Comparison of ENCODE assay signal across 8 mouse cellular contexts in genomic region chr15:102102548-102103121, GRCm38 (mm10). TPM values are rescaled to one million over a fixed set of nuclear protein-coding genes. Genes with fewer than 3 reads are reported as not detected.
A peak's percentile ranks its signal among the peaks of the same experiment; 100 is the strongest.
DNase-seq lines count a peak whose midpoint lies in the region; ATAC-seq and TF ChIP-seq lines count a peak whose summit lies in the region.

No protein-coding gene starts in this region.

- no peak for TF ChIP-seq CTCF in lung, postnatal 0 days (IDR thresholded peaks at IDR 0.05)
- no peak for TF ChIP-seq CTCF in testis, adult 2 months (IDR thresholded peaks at IDR 0.05; ENCODE audit: control insufficient read depth, insufficient read depth, insufficient replicate concordance, low read depth, low read length)

- H3K36me3 ChIP-seq in embryonic facial prominence, embryonic 10.5 days (replicated peaks) = peaks cover 30% of the 10 kb centered on the region
- peaks cover 17% of the 10 kb centered on the region for H3K36me3 ChIP-seq in heart, embryonic 12.5 days
- H3K36me3 ChIP-seq in kidney, embryonic 15.5 days = peaks cover 24% of the 10 kb centered on the region
- peaks cover 15% of the 10 kb centered on the region; the same call in 1 of the 2 replicates for H3K36me3 ChIP-seq in lung, postnatal 0 days (ENCODE audit: insufficient read depth, low read length)
- no peaks in the 10 kb centered on the region for H3K36me3 ChIP-seq in testis, adult 2 months (ENCODE audit: control insufficient read depth, insufficient read depth, low read length)

- H3K9me3 ChIP-seq in embryonic facial prominence, embryonic 10.5 days = no peaks in the 10 kb centered on the region
- no peaks in the 10 kb centered on the region for H3K9me3 ChIP-seq in heart, embryonic 12.5 days (replicated peaks)
- no peaks in the 10 kb centered on the region for H3K9me3 ChIP-seq in kidney, embryonic 15.5 days (replicated peaks)
- no peaks in the 10 kb centered on the region for H3K9me3 ChIP-seq in lung, postnatal 0 days (ENCODE audit: low read length)

- peaks cover 58% of the 10 kb centered on the region for H3K27me3 ChIP-seq in embryonic facial prominence, embryonic 10.5 days (replicated peaks; ENCODE audit: low read depth, poor library complexity, severe bottlenecking)
- peaks cover 8% of the 10 kb centered on the region; the same call in 1 of the 2 replicates for H3K27me3 ChIP-seq in heart, embryonic 12.5 days (replicated peaks)
- H3K27me3 ChIP-seq in kidney, embryonic 15.5 days = no peaks in the 10 kb centered on the region
- no peaks in the 10 kb centered on the region for H3K27me3 ChIP-seq in lung, postnatal 0 days (replicated peaks; ENCODE audit: insufficient read depth, low read length)
- H3K27me3 ChIP-seq in testis, adult 2 months (ENCODE audit: control insufficient read depth, insufficient read depth, low read length) = no peaks in the 10 kb centered on the region

- peak; percentile 66 for TF ChIP-seq EP300 in lung, postnatal 0 days (IDR thresholded peaks at IDR 0.05)

- H3K27ac ChIP-seq in embryonic facial prominence, embryonic 10.5 days (replicated peaks) = peak overlapping the region; percentile 94
- H3K27ac ChIP-seq in heart, embryonic 12.5 days (ENCODE audit: poor library complexity, severe bottlenecking) = peak overlapping the region; percentile 94
- peak overlapping the region; percentile 97 for H3K27ac ChIP-seq in kidney, embryonic 15.5 days
- H3K27ac ChIP-seq in lung, postnatal 0 days (ENCODE audit: low read length) = peak overlapping the region; percentile 100
- peak overlapping the region; percentile 74 for H3K27ac ChIP-seq in testis, adult 2 months (ENCODE audit: control insufficient read depth, insufficient read depth, low read depth, low read length)

- ATAC-seq in heart, embryonic 12.5 days (ENCODE audit: insufficient number of reproducible peaks, low FRiP score) = peak; percentile 22
- ATAC-seq in kidney, embryonic 15.5 days (replicated peaks; ENCODE audit: low FRiP score) = peak; percentile 35
- ATAC-seq in lung, postnatal 0 days = peak; percentile 20

- peak overlapping the region; percentile 77 for H3K4me2 ChIP-seq in heart, embryonic 12.5 days
- peak overlapping the region; percentile 91 for H3K4me2 ChIP-seq in kidney, embryonic 15.5 days
- peak overlapping the region; percentile 87 for H3K4me2 ChIP-seq in lung, postnatal 0 days (replicated peaks; ENCODE audit: low read depth, low read length)

- no peak for TF ChIP-seq POLR2A in testis, adult 2 months (IDR thresholded peaks at IDR 0.05; ENCODE audit: control insufficient read depth, low read depth, low read length)

- H3K4me1 ChIP-seq in embryonic facial prominence, embryonic 10.5 days = peaks cover 100% of the 10 kb centered on the region
- peaks cover 96% of the 10 kb centered on the region for H3K4me1 ChIP-seq in heart, embryonic 12.5 days (replicated peaks)
- peaks cover 98% of the 10 kb centered on the region for H3K4me1 ChIP-seq in kidney, embryonic 15.5 days
- peaks cover 43% of the 10 kb centered on the region for H3K4me1 ChIP-seq in lung, postnatal 0 days (ENCODE audit: insufficient read depth, low read depth, low read length)
- peaks cover 19% of the 10 kb centered on the region for H3K4me1 ChIP-seq in testis, adult 2 months (ENCODE audit: control insufficient read depth, insufficient read depth, low read length)

- peak overlapping the region; percentile 77 for H3K9ac ChIP-seq in heart, embryonic 12.5 days
- peak overlapping the region; percentile 59 for H3K9ac ChIP-seq in kidney, embryonic 15.5 days
- H3K9ac ChIP-seq in lung, postnatal 0 days (replicated peaks; ENCODE audit: low read depth) = peak overlapping the region; percentile 93

- H3K4me3 ChIP-seq in embryonic facial prominence, embryonic 10.5 days = peak overlapping the region; percentile 62
- peak overlapping the region; percentile 48 for H3K4me3 ChIP-seq in heart, embryonic 12.5 days
- peak overlapping the region; percentile 66 for H3K4me3 ChIP-seq in kidney, embryonic 15.5 days (replicated peaks)
- H3K4me3 ChIP-seq in lung, postnatal 0 days (ENCODE audit: low read depth, low read length) = peak overlapping the region; percentile 48
- peak overlapping the region; percentile 12 for H3K4me3 ChIP-seq in testis, adult 2 months (ENCODE audit: control insufficient read depth, low read depth, low read length)

- peak; percentile 81 for DNase-seq in adipocyte (ENCODE audit: low spot score)
- peak; percentile 73 for DNase-seq in embryonic facial prominence, embryonic 10.5 days (ENCODE audit: low spot score)
- peak; percentile 88 for DNase-seq in lung, postnatal 0 days (ENCODE audit: low spot score)
- no peak for DNase-seq in left cerebral cortex, adult 8-10 months (ENCODE audit: low spot score in 2 of 2)
- no peak for DNase-seq in thymus, postnatal 14 days

- WGBS in embryonic facial prominence, embryonic 10.5 days = 4% methylated on average over 6 of the region's 6 CpGs
- WGBS in heart, embryonic 12.5 days = 13% methylated on average over 6 of the region's 6 CpGs
- 2% methylated on average over 6 of the region's 6 CpGs for WGBS in kidney, embryonic 15.5 days
- WGBS in lung, postnatal 0 days = 3% methylated on average over 6 of the region's 6 CpGs

RNA-seq across cellular contexts. Expression of gene Tns2, which starts 2.4 kb away (rescaled TPM):
- 12.3 and 14.9 TPM in 2 replicates for polyA plus RNA-seq in embryonic facial prominence, embryonic 10.5 days (2016; fragmentation: Nextera tagmentation; extraction: Ambion mirVana)
- polyA plus RNA-seq in heart, embryonic 12.5 days (2016; fragmentation: Nextera tagmentation; extraction: Ambion mirVana) = 35.3 and 38.7 TPM in 2 replicates
- polyA plus RNA-seq in kidney, embryonic 15.5 days (2015; fragmentation: Nextera tagmentation; extraction: Ambion mirVana) = 39.7 and 48.4 TPM in 2 replicates
- polyA plus RNA-seq in lung, postnatal 0 days (2015; fragmentation: Nextera tagmentation; extraction: Ambion mirVana) = 48.7 and 51.6 TPM in 2 replicates
- polyA plus RNA-seq in testis, adult 2 months (2012; rRNA removed) = 6.5 and 6.9 TPM in 2 replicates
- total RNA-seq in left cerebral cortex, adult 8-10 months (2022) = 10 to 100 TPM; 23.3 to 29.5 (median 24.3) TPM

RNA-seq across cellular contexts. Expression of gene Eif4b, which starts 29.1 kb away (rescaled TPM):
- 133 and 136 TPM in 2 replicates for polyA plus RNA-seq in embryonic facial prominence, embryonic 10.5 days (2016; fragmentation: Nextera tagmentation; extraction: Ambion mirVana)
- 79.9 and 80.2 TPM in 2 replicates for polyA plus RNA-seq in heart, embryonic 12.5 days (2016; fragmentation: Nextera tagmentation; extraction: Ambion mirVana)
- 127 and 130 TPM in 2 replicates for polyA plus RNA-seq in kidney, embryonic 15.5 days (2015; fragmentation: Nextera tagmentation; extraction: Ambion mirVana)
- polyA plus RNA-seq in lung, postnatal 0 days (2015; fragmentation: Nextera tagmentation; extraction: Ambion mirVana) = 54.0 and 61.8 TPM in 2 replicates
- 75.6 and 75.9 TPM in 2 replicates for polyA plus RNA-seq in testis, adult 2 months (2012; rRNA removed)
- total RNA-seq in left cerebral cortex, adult 8-10 months (2022) = 100 to 1,000 TPM; 191 to 203 (median 200) TPM

RNA-seq across cellular contexts. Expression of gene Spryd3, which starts 33.4 kb away (rescaled TPM):
- polyA plus RNA-seq in embryonic facial prominence, embryonic 10.5 days (2016; fragmentation: Nextera tagmentation; extraction: Ambion mirVana) = 12.7 and 13.2 TPM in 2 replicates
- polyA plus RNA-seq in heart, embryonic 12.5 days (2016; fragmentation: Nextera tagmentation; extraction: Ambion mirVana) = 19.8 and 20.9 TPM in 2 replicates
- polyA plus RNA-seq in kidney, embryonic 15.5 days (2015; fragmentation: Nextera tagmentation; extraction: Ambion mirVana) = 18.0 and 18.4 TPM in 2 replicates
- 20.4 and 22.2 TPM in 2 replicates for polyA plus RNA-seq in lung, postnatal 0 days (2015; fragmentation: Nextera tagmentation; extraction: Ambion mirVana)
- polyA plus RNA-seq in testis, adult 2 months (2012; rRNA removed) = 42.1 and 46.6 TPM in 2 replicates
- 100 to 1,000 TPM; 147 to 167 (median 161) TPM for total RNA-seq in left cerebral cortex, adult 8-10 months (2022)

RNA-seq across cellular contexts. Expression of gene Igfbp6, which starts 41.5 kb away (rescaled TPM):
- polyA plus RNA-seq in embryonic facial prominence, embryonic 10.5 days (2016; fragmentation: Nextera tagmentation; extraction: Ambion mirVana) = 0.26 and 0.36 TPM in 2 replicates
- polyA plus RNA-seq in heart, embryonic 12.5 days (2016; fragmentation: Nextera tagmentation; extraction: Ambion mirVana) = 1.7 and 2.5 TPM in 2 replicates
- polyA plus RNA-seq in kidney, embryonic 15.5 days (2015; fragmentation: Nextera tagmentation; extraction: Ambion mirVana) = 31.0 and 33.6 TPM in 2 replicates
- 109 and 123 TPM in 2 replicates for polyA plus RNA-seq in lung, postnatal 0 days (2015; fragmentation: Nextera tagmentation; extraction: Ambion mirVana)
- 25.5 and 27.3 TPM in 2 replicates for polyA plus RNA-seq in testis, adult 2 months (2012; rRNA removed)
- 10 to 100 TPM; 42.4 to 49.5 (median 45.5) TPM for total RNA-seq in left cerebral cortex, adult 8-10 months (2022)

RNA-seq across cellular contexts. Expression of gene Soat2, which starts 47.7 kb away (rescaled TPM):
- polyA plus RNA-seq in embryonic facial prominence, embryonic 10.5 days (2016; fragmentation: Nextera tagmentation; extraction: Ambion mirVana) = 0.09 and 0.18 TPM in 2 replicates
- polyA plus RNA-seq in heart, embryonic 12.5 days (2016; fragmentation: Nextera tagmentation; extraction: Ambion mirVana) = 0.87 and 1.2 TPM in 2 replicates
- polyA plus RNA-seq in kidney, embryonic 15.5 days (2015; fragmentation: Nextera tagmentation; extraction: Ambion mirVana) = 0.33 and 1.1 TPM in 2 replicates
- 0.08 and 0.16 TPM in 2 replicates for polyA plus RNA-seq in lung, postnatal 0 days (2015; fragmentation: Nextera tagmentation; extraction: Ambion mirVana)
- 0.12 and 0.14 TPM in 2 replicates for polyA plus RNA-seq in testis, adult 2 months (2012; rRNA removed)
- under 1 TPM in 2 of 4 experiments, not detected in 2; 0.26 to 0.27 TPM for total RNA-seq in left cerebral cortex, adult 8-10 months (2022)

Comparison
In these comparisons a context has a peak if more than half of its experiments do, and no peak if none do; other contexts are left out.
1. DNase-seq: peak in adipocyte (single experiment), embryonic facial prominence, embryonic 10.5 days (single experiment) and lung, postnatal 0 days (single experiment); none in left cerebral cortex, adult 8-10 months (0 of 2) and thymus, postnatal 14 days (single experiment).
2. H3K4me3 ChIP-seq: peak in every context shown above with its lines; median percentile 66 in kidney, embryonic 15.5 days; 62 in embryonic facial prominence, embryonic 10.5 days; 48 in heart, embryonic 12.5 days; 48 in lung, postnatal 0 days; 12 in testis, adult 2 months.
3. Peak in every context shown above with its lines, with median percentiles within 50 percentile points of each other: H3K27ac ChIP-seq, ATAC-seq, H3K4me2 ChIP-seq and H3K9ac ChIP-seq.